Mouse (Mus musculus) cerebellum, adult 2 months (tissue): ENCODE results near the gene Adgrl3.

Source experiments
- CTCF ChIP-seq: fragments of 200-500 bp; IDR thresholded peaks from 2 replicates; pipeline ENCODE4 v1.5.1; 2011; ENCODE audit warnings: low read depth, mild to moderate bottlenecking, control low read depth, low read length, moderate library complexity, borderline replicate concordance; ENCODE audit not compliant: insufficient read depth
- POLR2A ChIP-seq: fragments of 200-500 bp; IDR thresholded peaks from 2 replicates; pipeline ENCODE4 v1.6.1; 2011; ENCODE audit warnings: low read length, control low read depth, borderline replicate concordance; ENCODE audit not compliant: insufficient read depth

GRCm38 (mm10) chr5:81474681-81475080 lies 454.7 kb downstream of the Adgrl3 start:
- TF ChIP-seq POLR2A (no peak), CTCF (no peak)
